Mouse (Mus musculus) mesoderm, embryonic 11.5 days (tissue): ENCODE data around the gene Pgap2.

Experiments used
- DNase-seq: peaks from one replicate; pipeline ENCODE4 v3.0.0-alpha.2; 2012; ENCODE audit warnings: low read depth, low spot score

The Pgap2 gene

GRCm38 (mm10) chr7:102209756-102210721, at the start of gene Pgap2, which contains the start of gene Nup98:
Gene Pgap2, plus strand, starts transcription at chr7:102210208.
Gene Nup98, minus strand, starts transcription at chr7:102210176.
- peak; percentile 100 for DNase-seq

GRCm38 (mm10) chr7:102170300-102170699, 39.7 kb upstream of the Pgap2 start:
- peak; percentile 5 for DNase-seq

GRCm38 (mm10) chr7:102183849-102184248, 26.2 kb upstream of the Pgap2 start:
- no peak for DNase-seq

- no peak for DNase-seq
These were observed 17.7 kb upstream of the Pgap2 start for GRCm38 (mm10) chr7:102192356-102192755.

- DNase-seq = no peak
These were observed 9.4 kb upstream of the Pgap2 start for GRCm38 (mm10) chr7:102200576-102200975.

GRCm38 (mm10) chr7:102200996-102201785, 8.8 kb upstream of the Pgap2 start:
- DNase-seq = no peak

- DNase-seq = no peak
These were observed 5.6 kb upstream of the Pgap2 start for GRCm38 (mm10) chr7:102204296-102204857.

GRCm38 (mm10) chr7:102205646-102206045, 4.4 kb upstream of the Pgap2 start:
- DNase-seq = no peak

- no peak for DNase-seq
These were observed 1.1 kb upstream of the Pgap2 start for GRCm38 (mm10) chr7:102208806-102209363.

- no peak for DNase-seq
These were observed 1.1 kb downstream of the Pgap2 start for GRCm38 (mm10) chr7:102211071-102211470.

- DNase-seq = no peak
These were observed 11.9 kb downstream of the Pgap2 start for GRCm38 (mm10) chr7:102221899-102222298.

GRCm38 (mm10) chr7:102222336-102222735, 12.3 kb downstream of the Pgap2 start:
- DNase-seq = peak; percentile 57

GRCm38 (mm10) chr7:102222830-102223556, 13.0 kb downstream of the Pgap2 start:
- DNase-seq = peak; percentile 65

GRCm38 (mm10) chr7:102223883-102224738, 14.1 kb downstream of the Pgap2 start:
- no peak for DNase-seq

GRCm38 (mm10) chr7:102226051-102226450, 16.0 kb downstream of the Pgap2 start:
- DNase-seq = no peak

GRCm38 (mm10) chr7:102228049-102228670, 18.2 kb downstream of the Pgap2 start:
- no peak for DNase-seq

- DNase-seq = no peak
These were observed 19.8 kb downstream of the Pgap2 start for GRCm38 (mm10) chr7:102229814-102230213.

GRCm38 (mm10) chr7:102233059-102233458, 23.1 kb downstream of the Pgap2 start:
- DNase-seq = no peak

GRCm38 (mm10) chr7:102238686-102239286, 28.8 kb downstream of the Pgap2 start:
- DNase-seq = no peak
